Mouse (Mus musculus) right cerebral cortex, postnatal 4 days (tissue): Measurements from ENCODE around the gene Clcn2.
A peak's percentile ranks its signal among the peaks of the same experiment; 100 is the strongest.

Experiments
- DNase-seq: peaks from one replicate; pipeline ENCODE4 v3.0.0-alpha.2; 2022

The Clcn2 gene

DNA sequence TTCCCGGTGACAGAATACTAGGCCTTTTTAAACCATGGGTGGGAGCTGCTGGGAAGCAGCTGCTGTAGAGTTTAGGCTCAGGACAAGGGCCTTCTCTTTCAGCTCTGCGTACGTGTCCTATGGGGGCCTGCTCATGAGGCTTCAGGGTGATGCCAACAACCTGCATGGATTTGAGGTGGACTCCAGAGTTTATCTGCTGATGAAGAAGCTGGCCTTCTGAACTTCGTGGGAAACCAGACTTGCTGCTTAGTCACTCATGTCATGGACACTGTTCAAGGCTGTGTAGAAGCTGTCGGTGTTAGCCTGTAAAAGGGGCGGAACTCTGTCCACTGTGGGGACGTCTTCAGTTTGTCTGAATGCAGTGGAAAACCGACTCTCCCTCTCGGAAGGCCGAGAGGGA lies 4.3 kb upstream of the Clcn2 start:
- DNase-seq, result no peak

DNA sequence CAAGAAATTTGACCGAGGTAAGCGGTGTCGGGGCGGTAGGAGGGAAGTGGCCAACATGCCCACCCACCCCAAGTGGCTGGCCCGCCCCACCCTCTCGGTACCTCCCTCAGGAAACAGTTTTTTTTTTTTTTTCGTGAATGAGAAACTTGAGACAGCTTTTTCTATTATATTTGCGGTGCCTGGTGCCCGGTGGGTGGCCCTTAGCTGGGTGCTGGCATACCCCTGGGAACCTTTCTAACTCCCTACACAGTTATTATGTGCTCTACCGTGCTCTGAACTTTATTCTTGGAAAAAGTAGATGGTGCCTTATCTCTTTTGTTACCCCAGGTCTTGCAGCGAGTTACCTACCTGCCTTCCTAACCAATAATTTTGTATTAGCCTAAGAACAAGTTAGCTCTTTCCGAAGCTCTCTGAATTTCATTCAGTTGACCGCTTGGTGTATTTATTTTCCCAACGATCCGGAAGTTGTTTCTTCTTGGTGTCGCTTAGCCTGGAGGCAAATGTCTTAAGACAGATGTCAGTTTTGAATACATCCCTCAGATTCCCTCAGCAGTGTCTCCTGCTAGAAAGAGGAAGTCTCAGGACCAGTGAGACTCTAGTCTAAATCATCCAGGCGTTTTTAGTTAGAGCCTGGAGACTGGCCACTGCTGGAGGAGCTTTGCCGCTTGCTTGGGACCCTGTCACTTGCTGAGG lies 578 bp upstream of the Clcn2 start:
- no peak for DNase-seq

DNA sequence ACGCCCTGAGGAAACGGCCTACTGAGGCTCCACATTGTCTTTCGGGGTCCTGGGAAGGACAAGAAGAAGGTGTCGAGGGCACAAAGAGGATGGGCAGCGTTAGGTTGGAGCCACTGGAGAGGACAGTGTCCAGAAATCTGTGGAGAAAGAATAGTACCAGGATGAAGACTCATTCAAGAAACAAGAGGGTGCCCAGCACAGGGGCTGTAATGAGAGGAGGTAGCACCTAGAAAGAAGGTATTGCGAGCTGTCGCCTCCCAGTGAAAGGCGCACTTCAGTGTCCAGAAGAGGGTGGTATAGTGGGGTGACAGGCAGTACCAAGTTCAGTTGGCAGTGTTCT lies 735 bp downstream of the Clcn2 start:
- no peak for DNase-seq

DNA sequence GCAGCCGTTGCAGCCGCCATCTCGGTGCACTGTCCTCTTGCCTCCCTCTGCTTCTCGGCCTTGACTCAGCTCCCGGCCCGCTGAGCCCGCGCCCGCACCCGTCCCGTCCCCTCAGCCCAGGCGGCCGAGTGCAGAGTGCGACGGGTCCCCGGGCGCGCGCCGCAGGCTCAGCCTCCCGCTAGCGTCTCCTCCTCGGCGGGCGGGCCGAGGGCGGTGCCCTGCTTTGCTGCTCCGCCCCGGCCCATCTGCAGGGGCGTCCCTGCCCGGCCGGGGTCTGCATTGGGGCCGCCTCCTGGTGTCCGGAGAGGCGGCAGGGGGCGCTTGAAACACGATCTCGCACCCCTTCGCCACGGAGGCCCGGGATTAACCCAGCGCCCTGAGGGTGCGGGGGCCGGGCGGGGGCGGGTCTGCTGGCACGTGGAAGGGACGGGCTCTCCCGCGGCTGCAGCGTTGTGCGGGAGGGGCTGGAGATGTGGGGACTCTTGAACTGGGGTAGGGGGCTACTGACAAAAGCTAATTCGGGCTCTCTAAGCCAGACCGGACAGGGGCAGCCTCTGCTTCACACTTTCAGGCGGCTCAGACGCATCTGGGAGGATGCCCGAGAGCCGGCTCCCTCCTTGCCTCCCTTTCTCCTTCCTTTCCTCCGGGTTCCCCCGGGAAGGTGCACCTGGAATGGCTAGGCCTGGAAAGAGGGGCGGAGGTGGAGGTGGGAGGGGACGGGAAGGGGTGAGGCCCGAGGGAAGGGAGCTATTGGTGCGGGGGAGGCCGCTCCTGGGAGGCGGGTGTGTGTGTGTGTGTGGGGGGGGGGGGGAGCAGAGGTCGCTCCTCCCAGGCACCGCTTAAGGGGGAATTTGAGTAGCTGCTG lies 1.3 kb downstream of the Clcn2 start:
- peak; percentile 78 for DNase-seq

DNA sequence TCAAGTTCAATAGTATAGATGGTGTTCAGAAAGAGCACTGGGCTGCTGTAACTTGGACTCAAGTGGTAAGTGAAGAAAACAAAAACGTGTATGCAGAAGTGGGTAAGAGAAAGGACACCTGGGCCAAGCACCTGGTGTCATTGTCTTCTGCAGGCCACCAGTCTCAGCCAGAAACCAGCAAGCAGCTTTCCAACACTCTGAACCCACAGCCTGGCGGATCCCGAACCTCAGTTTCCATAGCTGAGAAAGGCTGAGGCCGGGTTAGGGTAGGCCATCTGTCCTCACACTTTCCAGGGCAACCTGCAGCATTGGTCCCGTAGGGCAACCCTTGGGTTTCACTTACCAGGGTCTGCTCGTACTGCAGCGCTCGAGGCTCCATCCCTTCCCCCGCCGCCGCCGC lies 2.0 kb downstream of the Clcn2 start:
- DNase-seq, result no peak

DNA sequence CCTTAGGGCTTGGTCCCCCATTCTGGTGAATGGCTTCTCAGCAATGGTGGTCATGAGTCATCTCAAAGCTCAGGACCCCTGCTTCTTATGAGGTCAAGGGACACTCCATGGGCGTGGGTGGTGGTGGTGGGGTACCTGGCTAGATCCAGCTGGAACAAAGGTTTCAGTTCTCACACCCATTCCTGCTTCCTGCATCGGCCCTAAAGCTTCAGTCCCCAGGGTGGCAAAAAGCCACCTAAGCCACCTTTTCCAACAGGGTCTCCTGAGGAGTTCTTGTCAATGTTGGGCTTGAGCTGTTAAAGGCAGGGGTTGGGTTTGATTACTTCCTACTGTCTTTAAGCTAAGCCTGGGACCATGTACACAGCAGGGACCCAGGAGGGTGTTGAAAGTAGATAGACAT lies 2.4 kb downstream of the Clcn2 start:
- no peak for DNase-seq

DNA sequence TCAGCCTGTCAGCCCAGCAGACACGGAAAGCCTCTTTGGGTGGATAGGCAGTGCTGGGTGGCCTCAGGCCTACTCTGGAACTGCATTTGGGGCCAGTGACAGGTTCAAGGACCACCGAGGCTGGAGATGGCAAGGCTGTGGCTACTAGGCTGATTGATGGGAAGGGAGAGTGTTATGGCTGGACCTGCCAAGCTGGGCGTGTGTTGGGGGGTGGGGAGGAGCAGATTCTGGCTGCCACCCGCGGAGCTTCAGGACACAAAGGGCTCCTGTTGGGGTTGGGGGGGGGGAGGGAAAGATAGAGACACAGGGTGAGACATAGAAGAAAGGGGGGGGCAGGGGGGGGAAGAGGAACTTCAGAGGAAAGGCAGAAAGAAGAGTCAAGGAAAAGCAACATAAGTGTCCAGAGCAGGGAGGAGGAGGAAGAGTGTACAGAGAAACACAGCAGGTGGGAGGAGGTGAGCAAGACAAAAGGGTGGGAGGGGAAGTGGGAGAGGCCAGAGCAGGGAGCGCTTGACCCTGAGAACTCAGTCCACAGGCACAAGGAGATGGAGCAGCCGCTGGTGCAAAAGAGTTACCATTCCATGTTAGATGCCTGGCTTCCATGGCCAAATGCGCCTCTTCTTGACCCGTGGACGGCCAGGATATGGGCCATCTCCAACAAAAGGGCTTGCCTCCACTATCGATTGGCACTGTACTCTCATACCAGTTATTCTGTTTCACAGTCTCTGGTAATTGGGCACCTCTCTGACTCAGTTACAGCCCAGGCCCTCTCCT lies 3.1 kb downstream of the Clcn2 start:
- DNase-seq, result no peak

DNA sequence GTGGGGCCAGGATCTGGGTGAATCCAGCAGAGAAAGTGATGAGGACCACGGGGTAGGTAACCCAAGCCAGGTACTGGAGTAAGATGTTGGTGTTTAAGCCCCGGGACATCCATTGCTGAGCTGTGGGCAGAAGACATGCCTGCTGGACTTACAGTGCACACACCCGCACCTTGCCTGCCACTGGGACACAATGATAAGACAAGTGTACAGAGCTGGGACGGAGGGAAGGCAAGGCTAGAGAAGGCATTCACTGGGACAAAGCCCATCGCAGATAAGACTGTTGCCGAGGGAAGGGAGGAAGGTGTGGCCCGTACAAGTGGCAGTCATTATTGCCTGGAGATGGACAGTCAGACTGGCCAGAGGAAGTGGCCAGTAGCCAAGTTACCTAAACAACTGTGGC lies 4.7 kb downstream of the Clcn2 start:
- DNase-seq, result no peak

DNA sequence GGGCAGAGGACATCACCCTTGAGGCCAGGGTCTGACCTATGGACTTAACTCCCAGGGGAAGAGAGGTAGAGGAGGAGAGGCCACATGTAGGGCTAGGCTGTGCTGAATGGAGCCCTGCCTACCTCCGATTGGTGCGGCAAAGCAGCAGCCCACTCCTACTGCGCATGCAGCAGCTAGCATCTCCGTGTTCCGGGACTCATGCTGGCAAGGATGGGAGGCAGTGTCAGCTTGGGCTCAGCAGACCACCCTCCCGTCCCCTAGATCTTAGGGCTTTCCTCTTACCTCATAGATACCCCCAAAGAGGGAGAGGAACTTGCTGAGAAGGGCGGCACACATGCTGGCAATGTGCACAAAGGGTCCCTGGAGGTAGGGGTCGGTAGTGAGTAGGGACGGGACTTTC lies 5.4 kb downstream of the Clcn2 start:
- no peak for DNase-seq

DNA sequence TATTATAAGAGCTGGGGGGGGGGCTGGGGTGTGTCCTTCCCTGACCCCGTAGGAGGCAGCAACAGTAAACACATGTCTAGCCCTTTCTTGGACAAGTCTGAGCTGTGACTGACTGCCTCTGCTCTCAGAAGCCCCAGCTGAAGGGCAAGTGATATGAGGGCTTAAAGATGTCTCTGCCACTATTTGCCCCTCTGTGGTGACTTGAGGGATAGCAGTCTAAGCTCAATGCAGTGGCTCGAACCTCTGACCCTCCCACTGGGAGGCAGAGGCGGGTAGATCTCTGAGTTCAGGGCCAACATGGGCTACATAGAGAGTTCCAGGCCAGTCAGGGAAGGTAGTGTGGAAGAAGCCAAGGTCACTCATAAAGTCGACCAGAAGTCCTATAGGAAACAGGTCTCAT lies 6.7 kb downstream of the Clcn2 start:
- no peak for DNase-seq

DNA sequence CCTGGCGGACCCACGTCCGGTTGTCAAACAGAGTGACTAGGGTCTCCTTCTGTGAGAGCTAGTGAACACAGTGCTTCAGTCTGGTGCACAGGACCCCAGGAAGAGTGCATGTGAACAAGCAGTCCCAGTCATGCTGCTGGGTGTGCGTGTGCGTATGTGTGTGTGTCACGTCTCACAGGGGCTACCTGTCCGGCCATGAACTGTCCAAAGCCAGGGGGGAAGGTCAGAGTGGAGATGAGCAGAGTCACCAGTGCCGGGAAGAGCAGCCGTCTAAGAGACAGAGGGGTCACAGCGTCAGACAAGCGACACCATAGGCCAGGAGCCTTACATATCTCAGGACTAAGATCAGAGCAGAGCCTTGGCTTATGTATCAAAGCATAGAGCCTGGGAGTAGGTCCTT lies 7.2 kb downstream of the Clcn2 start:
- no peak for DNase-seq

DNA sequence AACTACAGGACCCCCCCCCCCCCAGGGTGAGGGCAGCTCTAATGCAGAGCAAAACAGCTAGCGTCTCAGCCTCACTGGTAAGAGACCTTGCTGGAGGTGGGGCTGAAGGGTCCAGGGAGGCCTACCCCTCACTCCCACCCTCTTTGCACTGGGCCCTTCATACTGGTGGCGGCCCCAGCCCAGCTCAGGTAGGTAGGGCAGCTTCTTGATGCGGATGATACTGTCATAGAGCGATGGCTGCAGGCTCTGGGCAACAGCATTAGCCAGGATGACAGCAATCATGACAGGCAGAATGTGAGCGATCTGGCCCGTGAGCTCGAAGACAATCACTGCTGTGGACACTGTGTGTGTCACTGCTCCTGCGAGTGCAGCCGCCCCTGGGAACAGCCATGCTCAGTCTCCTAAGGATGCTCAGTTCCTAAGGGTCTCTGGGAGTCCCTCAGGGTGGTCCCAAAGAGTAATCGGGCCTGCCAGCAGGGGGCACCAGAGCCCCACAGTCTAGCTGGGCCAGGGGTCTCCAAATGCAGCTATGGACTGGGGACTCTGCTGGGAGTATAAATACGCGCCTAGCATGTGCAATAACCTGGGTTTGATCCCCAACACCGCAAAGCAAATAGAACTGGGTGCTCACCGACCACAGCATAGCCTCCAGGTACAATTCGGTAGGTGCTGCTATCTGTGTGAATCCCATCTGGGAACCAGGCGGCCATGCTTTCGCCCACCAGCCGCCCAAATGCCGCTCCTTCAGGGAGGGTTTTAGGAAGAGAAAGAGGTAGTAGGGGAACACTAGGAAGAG lies 8.4 kb downstream of the Clcn2 start:
- DNase-seq, result peak; percentile 86

DNA sequence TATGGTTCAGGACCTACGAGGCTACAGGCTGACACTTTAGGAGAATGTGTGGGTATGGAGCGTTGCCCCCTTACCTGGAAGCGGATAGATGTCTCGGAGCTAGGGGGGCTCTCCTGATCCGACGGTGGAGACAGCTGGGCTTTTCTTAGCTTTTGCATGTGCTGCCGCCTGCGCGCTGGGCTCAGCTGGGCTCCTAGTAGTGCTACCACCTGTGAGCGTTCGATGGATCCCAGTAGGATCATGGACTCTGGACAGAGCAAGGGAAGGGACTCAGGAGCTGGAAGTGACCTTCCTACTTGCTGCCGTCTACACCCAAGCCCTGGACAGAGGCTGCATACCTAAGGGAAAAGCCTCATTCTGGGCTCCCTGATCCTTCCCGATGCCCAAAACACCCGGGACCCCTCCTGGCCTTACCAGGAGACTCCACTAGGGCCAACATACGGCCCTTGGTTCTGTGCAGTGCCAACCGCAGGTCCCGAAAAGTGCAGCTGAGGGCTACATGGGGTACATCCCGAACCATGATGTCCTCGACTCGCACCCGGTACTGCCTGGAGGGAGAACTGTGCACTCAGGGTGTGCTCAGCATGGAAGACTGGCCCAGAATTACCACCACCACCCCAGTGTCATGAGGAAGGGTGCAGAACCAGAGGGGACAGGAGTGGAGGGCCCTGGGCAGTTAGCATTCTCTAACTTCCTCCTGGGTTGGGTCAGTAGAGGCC lies 9.2 kb downstream of the Clcn2 start:
- DNase-seq, result no peak

DNA sequence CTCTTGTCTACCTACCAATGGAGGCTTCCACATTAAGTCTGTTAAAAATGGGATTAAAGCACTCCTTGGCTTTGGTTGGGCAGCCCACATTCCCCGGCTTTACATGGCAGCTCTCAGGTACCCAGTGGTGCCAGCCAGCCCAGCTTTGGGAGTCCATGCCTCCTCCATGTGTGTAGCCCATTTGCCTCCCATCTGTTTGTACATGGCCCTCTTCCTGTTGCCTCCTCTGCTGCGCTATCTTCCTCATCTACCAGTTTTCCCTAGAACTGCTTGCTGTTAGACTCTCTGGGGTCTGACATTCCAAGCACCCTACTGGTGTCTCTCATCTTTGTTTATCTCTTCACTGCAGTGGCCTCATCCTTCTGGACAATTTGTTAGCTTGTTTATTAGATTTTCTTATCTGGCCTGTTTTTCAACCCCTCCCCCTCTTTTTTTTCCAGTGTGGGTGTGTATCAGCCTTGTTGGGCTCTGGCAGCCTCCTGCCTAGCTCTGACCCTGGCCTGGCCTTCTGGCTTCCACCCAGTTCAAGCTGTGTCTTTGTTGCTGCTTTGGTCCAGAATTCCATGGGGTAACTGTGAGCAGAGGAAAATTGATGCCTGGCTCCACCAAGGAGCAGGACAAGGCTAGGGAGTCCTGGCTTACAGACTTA lies 11.0 kb downstream of the Clcn2 start:
- DNase-seq, result no peak

DNA sequence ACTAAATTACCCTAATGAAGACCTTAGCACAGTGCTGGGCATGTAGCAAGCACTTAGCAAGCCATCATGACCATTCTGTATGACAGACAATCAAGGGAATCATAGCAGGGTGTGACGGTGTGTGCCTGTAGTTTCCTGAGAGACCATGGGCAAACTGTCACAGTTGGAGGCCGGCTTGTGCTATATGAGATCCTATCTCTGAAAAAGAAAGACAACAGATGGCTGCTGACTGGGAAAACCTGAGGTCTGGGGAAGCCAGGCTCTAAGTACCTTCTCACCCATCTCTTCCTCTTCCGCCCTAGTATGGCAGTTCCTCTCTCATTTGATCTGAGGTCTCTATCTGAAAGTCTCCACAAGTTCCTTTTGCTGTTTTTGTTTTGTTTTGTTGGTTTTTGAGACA lies 11.8 kb downstream of the Clcn2 start:
- DNase-seq, result no peak

DNA sequence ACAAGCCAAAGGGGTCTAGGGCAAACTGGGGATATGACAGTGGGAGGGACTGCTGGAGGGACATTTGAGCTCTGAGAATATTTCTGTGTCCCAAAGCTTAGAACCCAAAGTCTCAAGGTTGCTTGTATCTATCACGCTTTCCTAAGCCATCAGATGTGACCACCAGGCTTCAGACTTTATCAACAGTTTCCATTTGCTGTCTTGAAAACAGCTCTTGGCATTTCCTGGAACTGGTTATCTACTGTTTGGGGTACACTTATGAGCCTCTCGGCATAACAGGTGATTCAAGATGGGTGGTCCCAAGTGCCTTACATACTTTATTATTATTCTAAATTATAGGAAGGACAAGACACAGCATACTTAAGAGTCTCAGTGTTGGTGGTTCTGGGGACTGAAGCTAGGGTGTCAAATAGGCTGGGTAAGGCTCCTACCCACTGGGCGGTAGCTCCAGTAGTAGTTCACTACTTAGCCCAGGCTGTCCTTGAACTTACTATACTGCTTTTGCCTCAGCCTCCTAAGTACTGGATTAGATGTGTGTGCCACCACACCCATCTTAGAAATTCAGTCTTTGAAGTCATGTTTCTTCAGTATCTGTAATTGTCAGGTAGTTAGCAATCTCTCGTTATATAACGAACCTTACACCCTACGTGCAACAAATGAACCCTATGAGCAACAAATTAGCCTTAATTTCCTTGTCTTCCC lies 13.7 kb downstream of the Clcn2 start:
- DNase-seq, result no peak

DNA sequence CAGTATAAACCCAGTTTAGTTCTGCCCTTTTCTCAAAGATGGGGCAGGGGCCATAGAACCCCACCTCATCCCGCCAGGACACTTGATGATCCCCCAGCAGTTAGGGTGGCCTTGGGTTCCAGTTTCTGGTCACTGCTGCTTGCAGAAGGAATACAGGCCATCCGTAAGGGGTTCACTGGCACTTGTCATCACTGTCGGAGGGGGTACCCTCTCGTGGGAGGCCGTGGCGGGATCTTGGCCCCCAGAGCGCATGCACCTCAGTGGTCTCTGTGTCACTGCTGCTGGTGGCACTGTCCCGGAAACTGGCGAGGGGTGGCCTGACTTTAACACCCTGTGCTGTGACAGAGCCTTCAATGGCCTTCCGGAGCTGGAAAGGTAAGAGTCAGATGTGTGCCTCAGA lies 14.5 kb downstream of the Clcn2 start:
- no peak for DNase-seq

DNA sequence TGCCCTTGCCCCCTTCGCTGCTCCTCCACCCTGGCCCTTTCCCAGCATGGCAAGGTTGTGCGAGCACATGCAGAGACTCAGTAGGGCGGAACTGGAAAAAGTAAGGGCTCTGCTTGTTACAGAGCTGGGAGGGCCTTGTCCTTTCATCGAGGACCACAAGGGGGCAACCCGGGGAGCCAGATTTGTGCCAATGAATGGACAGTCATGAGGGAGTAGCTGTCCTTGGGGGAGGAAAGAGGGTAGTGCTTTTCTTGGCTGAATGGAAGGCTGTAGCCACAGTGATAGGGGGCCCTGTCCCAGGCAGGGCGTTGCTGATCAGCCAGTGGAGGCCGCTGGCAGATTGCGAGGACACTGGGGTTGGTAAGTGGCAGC lies 15.0 kb downstream of the Clcn2 start:
- peak; percentile 71 for DNase-seq

DNA sequence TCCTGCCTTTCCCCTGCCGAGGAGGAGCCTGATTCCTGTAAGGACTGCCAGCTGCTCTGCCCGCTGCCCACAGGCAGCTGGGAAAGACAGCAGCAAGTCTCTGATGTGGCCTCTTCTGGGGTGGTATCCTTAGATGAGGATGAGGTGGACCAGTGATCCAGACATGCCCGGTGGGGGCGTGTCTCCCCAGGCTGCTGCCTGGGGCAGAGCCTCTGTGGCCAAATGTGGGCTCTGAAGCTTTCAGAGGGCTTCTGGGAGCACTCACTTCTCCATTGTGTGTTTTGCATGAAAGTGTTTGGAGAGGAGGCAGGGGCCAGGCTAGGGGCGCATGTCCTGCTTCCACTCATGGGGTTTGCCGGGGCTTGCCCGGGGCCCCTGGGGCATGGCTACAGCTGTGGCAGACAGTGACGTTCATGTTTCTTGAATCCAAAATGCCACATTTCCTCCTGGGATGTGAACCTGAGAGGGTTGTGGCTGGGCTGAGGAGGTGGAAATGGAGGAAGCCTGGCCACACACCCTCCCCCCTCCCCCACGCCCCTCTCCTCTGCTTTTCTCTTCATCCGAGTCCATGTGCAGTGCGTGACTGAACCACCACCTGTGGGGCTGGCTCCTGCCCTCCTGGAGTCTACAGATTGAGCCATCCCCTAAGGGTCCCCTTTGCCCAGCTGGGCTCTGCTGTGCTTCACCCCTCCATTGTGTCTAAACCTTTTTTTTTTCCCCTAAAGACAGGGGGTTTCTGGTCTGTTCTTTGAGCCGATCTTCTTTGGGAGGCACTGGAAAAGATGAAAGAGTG lies 15.6 kb downstream of the Clcn2 start:
- no peak for DNase-seq

DNA sequence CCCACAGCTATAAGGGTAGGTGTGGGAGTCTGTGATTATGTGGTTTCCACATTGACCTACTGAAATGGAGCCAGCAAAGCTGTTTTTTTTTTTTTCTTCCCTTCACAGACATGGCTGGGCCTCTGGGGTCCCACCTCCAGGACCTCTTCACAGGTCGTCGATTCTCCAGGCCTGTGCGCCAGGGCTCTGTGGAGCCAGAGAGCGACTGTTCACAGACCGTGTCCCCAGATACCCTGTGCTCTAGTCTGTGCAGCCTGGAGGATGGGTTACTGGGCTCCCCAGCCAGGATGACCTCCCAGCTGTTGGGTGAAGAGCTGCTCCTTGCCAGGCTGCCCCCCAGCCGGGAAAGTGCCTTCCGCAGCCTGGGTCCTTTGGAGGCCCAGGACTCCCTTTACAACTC lies 16.2 kb downstream of the Clcn2 start:
- DNase-seq, result no peak
